8 mouse cellular contexts compared by ENCODE assay signal in the genomic region with DNA sequence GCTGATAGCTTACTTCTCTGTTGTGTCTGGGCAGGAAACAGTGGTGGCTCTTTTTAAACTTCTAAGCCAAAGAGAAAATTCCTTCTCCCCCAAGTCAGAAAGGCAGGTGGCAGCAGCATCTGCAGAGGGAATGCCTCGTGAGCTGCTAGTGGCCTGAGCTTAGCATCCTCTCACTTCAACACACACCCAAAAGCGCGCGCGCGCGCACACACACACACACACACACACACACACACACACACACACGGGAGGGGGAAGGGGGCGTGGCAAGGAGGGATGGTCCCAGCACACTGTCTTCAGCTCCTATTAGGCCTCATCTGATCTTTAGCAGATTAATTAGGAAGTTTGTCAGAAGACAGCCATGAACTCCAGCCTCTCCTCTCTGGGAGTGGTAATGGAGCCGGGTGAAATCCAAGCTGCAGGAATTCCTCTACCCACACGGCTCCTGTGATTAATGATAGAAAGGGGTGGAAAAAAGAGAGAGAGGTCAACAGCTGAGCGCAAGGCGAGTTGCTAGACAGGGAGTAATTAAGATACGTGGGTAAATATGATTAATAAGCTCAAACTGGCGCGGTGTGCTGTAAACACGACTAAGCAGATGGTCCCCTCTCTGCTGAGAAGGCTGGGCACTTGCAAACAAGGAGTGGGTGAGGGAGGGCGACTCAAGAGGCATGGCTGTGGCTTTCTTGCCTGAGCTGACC.
DNase-seq lines count a peak whose midpoint lies in the region; ATAC-seq and TF ChIP-seq lines count a peak whose summit lies in the region.
"Had no signal": no experiment of that assay in that cellular context is flagged by ENCODE, and none has a peak within 500 bp of the region (broad histone marks: within the 10 kb centered on the region; RNA-seq: fewer than 3 reads in every experiment).

No protein-coding gene starts in this region.

- WGBS in embryonic facial prominence, embryonic 15.5 days, result 54% methylated on average over 16 of the region's 18 CpGs
- 43% methylated on average over 18 of the region's 18 CpGs for WGBS in hindbrain, embryonic 16.5 days
- WGBS in stomach, embryonic 14.5 days, result 14% methylated on average over 17 of the region's 18 CpGs

- H3K4me3 ChIP-seq in embryonic facial prominence, embryonic 15.5 days (replicated peaks), result no peak overlapping the region
- H3K4me3 ChIP-seq in hindbrain, embryonic 16.5 days (ENCODE audit: low read length), result no peak overlapping the region
- no peak overlapping the region for H3K4me3 ChIP-seq in stomach, embryonic 14.5 days (ENCODE audit: low read depth, low read length)
- H3K4me3 ChIP-seq in left cerebral cortex, adult 2 months, result no peak overlapping the region

- TF ChIP-seq CTCF in left cerebral cortex, adult 2 months (IDR thresholded peaks at IDR 0.05), result no peak

- no peaks in the 10 kb centered on the region for H3K36me3 ChIP-seq in embryonic facial prominence, embryonic 15.5 days
- H3K36me3 ChIP-seq in hindbrain, embryonic 16.5 days (ENCODE audit: control insufficient read depth, insufficient read depth, low read length), result no peaks in the 10 kb centered on the region
- H3K36me3 ChIP-seq in stomach, embryonic 14.5 days (ENCODE audit: control insufficient read depth, insufficient read depth, low read length), result no peaks in the 10 kb centered on the region

- intact Hi-C loops in left cerebral cortex, adult 2 months (cut with DNase I), result no loop called here

- H3K9me3 ChIP-seq in embryonic facial prominence, embryonic 15.5 days (replicated peaks), result no peaks in the 10 kb centered on the region
- H3K9me3 ChIP-seq in hindbrain, embryonic 16.5 days (ENCODE audit: control insufficient read depth, low read length), result no peaks in the 10 kb centered on the region
- no peaks in the 10 kb centered on the region for H3K9me3 ChIP-seq in stomach, embryonic 14.5 days (ENCODE audit: control insufficient read depth, low read depth, low read length)

- H3K4me2 ChIP-seq in embryonic facial prominence, embryonic 15.5 days (replicated peaks), result 0 out of 2 replicates have a peak overlapping the region, but pooled peaks have one; percentile 2
- no peak overlapping the region for H3K4me2 ChIP-seq in hindbrain, embryonic 16.5 days (ENCODE audit: low read length)
- H3K4me2 ChIP-seq in stomach, embryonic 14.5 days (replicated peaks; ENCODE audit: low read depth, low read length), result no peak overlapping the region

- peaks cover 22% of the 10 kb centered on the region; the same call in 1 of the 2 replicates for H3K4me1 ChIP-seq in embryonic facial prominence, embryonic 15.5 days
- H3K4me1 ChIP-seq in hindbrain, embryonic 16.5 days (ENCODE audit: control insufficient read depth, insufficient read depth, low read depth, low read length), result peaks cover 21% of the 10 kb centered on the region
- H3K4me1 ChIP-seq in stomach, embryonic 14.5 days (ENCODE audit: control insufficient read depth, insufficient read depth, low read length), result peaks cover 22% of the 10 kb centered on the region

- no peak overlapping the region for H3K9ac ChIP-seq in embryonic facial prominence, embryonic 15.5 days
- H3K9ac ChIP-seq in hindbrain, embryonic 16.5 days (ENCODE audit: low read depth, low read length), result no peak overlapping the region
- H3K9ac ChIP-seq in stomach, embryonic 14.5 days (replicated peaks; ENCODE audit: low read depth, low read length), result no peak overlapping the region

- no peaks in the 10 kb centered on the region for H3K27me3 ChIP-seq in embryonic facial prominence, embryonic 15.5 days
- H3K27me3 ChIP-seq in hindbrain, embryonic 16.5 days (replicated peaks; ENCODE audit: control insufficient read depth, insufficient read depth, low read length), result no peaks in the 10 kb centered on the region; the same call in 1 of the 2 replicates
- no peaks in the 10 kb centered on the region for H3K27me3 ChIP-seq in stomach, embryonic 14.5 days (ENCODE audit: control insufficient read depth, insufficient read depth, low read length)

- DNase-seq in lung, postnatal 10 days, result peak; percentile 6
- no peak for DNase-seq in lung, postnatal 4 days
- no peak for DNase-seq in right cerebral cortex, postnatal 25 days
- DNase-seq in left cerebral cortex, adult 2 months (ENCODE audit: extremely low spot score in 1 of 2, low spot score in 2 of 2), result no peak

- H3K27ac ChIP-seq in embryonic facial prominence, embryonic 15.5 days (replicated peaks), result no peak overlapping the region; the same call in 1 of the 2 replicates
- H3K27ac ChIP-seq in hindbrain, embryonic 16.5 days (ENCODE audit: low read depth, low read length), result peak overlapping the region; percentile 64; the same call in 1 of the 2 replicates
- H3K27ac ChIP-seq in stomach, embryonic 14.5 days (ENCODE audit: low read length), result no peak overlapping the region; the same call in 1 of the 2 replicates
- no peak overlapping the region for H3K27ac ChIP-seq in left cerebral cortex, adult 2 months

- peak; percentile 60; the same call in 1 of the 2 replicates for ATAC-seq in embryonic facial prominence, embryonic 15.5 days (ENCODE audit: insufficient number of reproducible peaks, low FRiP score, low TSS enrichment, low read depth)
- peak; percentile 50; the same call in 1 of the 2 replicates for ATAC-seq in hindbrain, embryonic 16.5 days
- peak; percentile 59; the same call in 1 of the 2 replicates for ATAC-seq in stomach, embryonic 14.5 days (ENCODE audit: insufficient number of reproducible peaks, insufficient read depth, low FRiP score, low read depth)
- ATAC-seq: inflammation-experienced regulatory T-cells, adult 6 months had no signal
